Mouse (Mus musculus) splenic B cell, adult 2 months (primary cell): Measurements from ENCODE around the gene Slc36a4.

ENCODE experiments used
- DNase-seq: peaks from one replicate; pipeline ENCODE4 v3.0.0-alpha.2; 2011; ENCODE audit warnings: low read depth, low spot score
- H3K27me3 ChIP-seq: 2 replicates; pipeline ENCODE4 v1.6.1; 2012; ENCODE audit warnings: mild to moderate bottlenecking, low read length, moderate library complexity, mixed read lengths; ENCODE audit not compliant: control insufficient read depth, poor library complexity, insufficient read depth, severe bottlenecking
- H3K36me3 ChIP-seq: 2 replicates; pipeline ENCODE4 v1.6.1; 2012; ENCODE audit warnings: mild to moderate bottlenecking, low read length, moderate library complexity, mixed read lengths; ENCODE audit not compliant: control insufficient read depth, poor library complexity, insufficient read depth, severe bottlenecking

The Slc36a4 gene

GRCm38 (mm10) chr9:15709599-15710381 lies at the start of gene Slc36a4:
Gene Slc36a4 (plus strand): TSS chr9:15709738.
- peak; percentile 52 for DNase-seq
- no peaks in the 10 kb centered on the region for H3K27me3 ChIP-seq
- H3K36me3 ChIP-seq, result no peaks in the 10 kb centered on the region

DNA sequence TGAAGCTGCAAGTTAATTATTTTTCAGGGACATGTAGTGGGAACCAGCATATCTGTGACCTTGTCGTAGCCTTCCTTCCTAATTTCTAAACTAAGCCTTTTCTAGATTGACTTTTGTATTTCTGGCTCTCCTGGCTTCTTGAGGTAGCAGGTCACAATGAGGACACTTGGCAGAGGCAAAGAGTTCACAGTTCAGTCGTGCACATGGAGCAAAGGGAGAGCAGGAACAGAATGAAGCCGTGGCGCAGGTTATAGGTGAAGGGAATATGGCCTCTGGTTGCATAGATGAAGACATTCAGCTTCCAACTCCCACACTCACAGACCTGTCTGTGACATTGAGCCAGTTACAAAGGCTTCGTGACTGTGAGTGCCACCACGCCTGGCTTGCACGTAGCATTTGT lies 44.9 kb upstream of the Slc36a4 start:
- no peak for DNase-seq
- Histone ChIP-seq H3K27me3 (no peaks in the 10 kb centered on the region), H3K36me3 (no peaks in the 10 kb centered on the region)

DNA sequence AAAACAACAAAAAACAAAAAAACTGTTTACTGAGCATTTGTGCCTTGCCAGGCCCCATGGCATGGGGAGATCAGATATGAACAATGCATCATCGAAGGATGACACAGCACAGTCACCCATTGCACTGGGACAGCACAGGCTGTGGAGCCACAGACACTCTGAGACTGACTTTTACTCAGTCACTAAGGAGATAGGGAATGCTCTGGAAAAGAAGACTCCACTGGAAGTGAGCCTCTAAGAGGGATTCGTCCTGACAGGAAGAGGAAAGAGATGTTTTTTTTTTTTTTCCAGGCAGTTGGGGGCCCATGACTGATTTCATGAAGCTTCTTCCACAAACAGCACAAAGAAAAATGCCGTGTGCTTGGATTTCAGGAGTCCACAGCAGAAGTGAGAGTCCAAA lies 40.1 kb upstream of the Slc36a4 start:
- no peak for DNase-seq
- H3K36me3 ChIP-seq, result no peaks in the 10 kb centered on the region

DNA sequence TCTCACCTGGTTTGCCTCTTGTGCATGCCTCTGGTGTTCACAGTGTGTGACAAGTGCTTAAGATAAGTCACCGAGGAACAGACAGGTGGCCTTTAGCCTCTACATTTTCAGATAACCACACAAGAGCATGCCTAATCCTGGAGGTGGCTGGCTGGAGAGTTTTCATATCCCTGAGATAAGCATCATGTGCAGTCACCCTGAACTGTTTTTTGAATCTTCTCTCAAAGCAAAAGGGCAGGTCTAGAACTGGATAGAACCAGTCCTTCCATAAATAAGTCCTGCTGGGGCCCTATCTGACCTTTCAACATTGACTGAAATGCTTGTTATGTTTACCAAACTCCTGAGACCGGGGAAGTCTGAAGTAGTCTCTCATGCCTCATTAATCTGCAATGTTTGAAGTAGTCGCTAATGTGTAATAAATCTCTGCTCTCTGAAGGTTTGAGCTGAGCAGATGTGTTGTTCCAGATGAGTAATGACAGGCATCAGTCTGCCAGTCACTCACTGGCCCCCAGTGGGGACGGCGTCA lies 39.5 kb upstream of the Slc36a4 start:
- DNase-seq, result no peak
- no peaks in the 10 kb centered on the region for H3K27me3 ChIP-seq
- H3K36me3 ChIP-seq, result no peaks in the 10 kb centered on the region

More for the DNA sequence above, 40.1 kb upstream of the Slc36a4 start:
- no peaks in the 10 kb centered on the region for H3K27me3 ChIP-seq

DNA sequence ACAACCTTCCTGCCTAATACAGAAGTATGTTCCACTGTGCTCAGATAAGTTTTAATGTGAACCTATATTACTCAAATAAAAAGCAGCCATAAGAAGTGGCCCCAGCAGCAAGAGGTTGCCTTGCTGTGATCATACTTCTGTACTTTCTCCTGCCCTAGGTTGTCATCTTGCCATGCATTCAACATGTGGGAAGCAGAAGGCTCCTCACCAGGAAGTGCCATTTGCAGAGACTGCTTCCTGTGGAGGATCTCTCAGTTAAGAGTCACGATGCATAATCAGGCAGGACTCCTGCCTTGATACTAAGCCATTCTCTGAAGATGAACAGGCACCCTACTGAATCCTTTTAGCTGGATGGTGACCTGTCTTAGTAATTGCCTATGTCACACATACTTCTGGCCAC lies 37.3 kb upstream of the Slc36a4 start:
- no peak for DNase-seq
- H3K27me3 ChIP-seq, result no peaks in the 10 kb centered on the region
- H3K36me3 ChIP-seq, result no peaks in the 10 kb centered on the region

GRCm38 (mm10) chr9:15681855-15682466 lies 27.6 kb upstream of the Slc36a4 start:
- H3K27me3 ChIP-seq, result no peaks in the 10 kb centered on the region
- peak; percentile 38 for DNase-seq
- no peaks in the 10 kb centered on the region for H3K36me3 ChIP-seq

DNA sequence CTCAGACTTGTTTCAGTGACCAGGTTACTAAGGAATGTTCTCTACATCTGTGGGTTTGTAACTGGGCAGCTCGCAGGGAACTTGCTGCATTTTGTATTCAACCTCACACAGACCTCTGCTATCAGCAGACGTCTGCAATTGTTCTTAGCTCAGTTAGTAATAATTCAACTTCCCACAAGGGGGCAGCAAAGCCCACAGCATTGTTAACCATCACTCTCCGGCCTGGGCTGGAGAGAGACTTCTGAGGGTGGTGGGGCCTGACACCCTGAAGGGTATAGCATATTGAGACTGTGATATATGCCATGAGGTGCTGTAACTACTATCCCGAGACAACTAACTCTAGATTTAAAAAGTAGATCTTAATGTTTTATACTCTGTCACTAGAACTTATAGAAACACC lies 24.3 kb upstream of the Slc36a4 start:
- Histone ChIP-seq H3K27me3 (no peaks in the 10 kb centered on the region), H3K36me3 (no peaks in the 10 kb centered on the region)
- peak; percentile 70 for DNase-seq

GRCm38 (mm10) chr9:15687358-15687757 lies 22.2 kb upstream of the Slc36a4 start:
- no peaks in the 10 kb centered on the region for H3K27me3 ChIP-seq
- DNase-seq, result no peak
- H3K36me3 ChIP-seq, result no peaks in the 10 kb centered on the region

- DNase-seq, result peak; percentile 62
- Histone ChIP-seq H3K36me3 (no peaks in the 10 kb centered on the region), H3K27me3 (no peaks in the 10 kb centered on the region)
These were observed 15.7 kb upstream of the Slc36a4 start for GRCm38 (mm10) chr9:15693847-15694246.

DNA sequence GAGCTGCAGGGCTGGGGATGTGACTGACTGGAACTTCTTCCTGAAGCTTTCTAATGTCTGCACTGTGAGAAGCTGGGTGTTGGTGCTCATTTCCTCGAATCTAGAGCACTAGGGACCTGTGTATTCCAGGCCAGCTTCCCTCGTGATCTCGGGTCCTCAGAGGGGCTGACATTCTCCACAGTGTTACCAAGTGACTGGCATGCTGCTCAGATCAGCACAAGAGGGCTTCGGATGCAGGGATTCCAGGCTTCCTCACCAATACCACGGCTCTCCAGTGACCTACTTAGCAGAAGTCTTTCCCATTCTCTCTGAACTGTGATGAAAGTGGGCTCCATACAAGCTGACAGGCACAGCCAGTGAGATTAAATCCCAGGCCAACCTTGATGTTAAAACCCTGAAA lies 14.5 kb upstream of the Slc36a4 start:
- Histone ChIP-seq H3K27me3 (no peaks in the 10 kb centered on the region), H3K36me3 (no peaks in the 10 kb centered on the region)
- no peak for DNase-seq

GRCm38 (mm10) chr9:15705706-15706105 lies 3.8 kb upstream of the Slc36a4 start:
- no peak for DNase-seq
- no peaks in the 10 kb centered on the region for H3K27me3 ChIP-seq

DNA sequence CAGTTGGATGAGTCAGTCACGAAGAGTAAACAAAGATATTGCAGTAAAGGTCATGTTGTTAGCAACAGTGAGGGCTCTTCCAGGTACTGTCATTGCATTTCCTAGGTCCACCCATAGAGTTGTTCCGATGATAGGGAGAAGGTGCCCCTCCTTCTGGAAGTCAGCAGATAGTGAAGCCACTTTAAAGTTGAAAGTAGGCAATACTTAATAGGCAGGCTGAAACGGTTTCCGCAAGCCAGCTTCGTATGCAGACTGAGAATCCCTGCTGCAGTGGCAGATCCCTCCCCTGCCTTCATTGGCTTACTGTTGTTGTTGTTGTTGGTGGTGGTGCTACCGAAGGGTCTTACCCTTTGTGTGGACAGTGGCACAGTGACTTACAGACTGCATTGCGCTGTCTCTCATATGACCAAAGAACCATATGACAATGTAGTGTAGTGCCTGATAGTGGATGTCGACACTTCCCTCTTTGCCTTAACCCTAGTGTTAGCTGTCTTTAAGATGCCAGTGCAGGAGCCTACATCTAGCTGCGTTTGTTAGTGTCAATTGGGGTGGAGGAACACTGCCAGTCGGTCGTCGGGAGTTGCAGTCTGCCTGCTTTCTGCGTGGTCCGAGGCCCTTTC lies 449 bp upstream of the Slc36a4 start:
- H3K27me3 ChIP-seq, result no peaks in the 10 kb centered on the region
- no peak for DNase-seq

More at GRCm38 (mm10) chr9:15705706-15706105, 3.8 kb upstream of the Slc36a4 start:
- no peaks in the 10 kb centered on the region for H3K36me3 ChIP-seq

GRCm38 (mm10) chr9:15710821-15711565 lies 1.5 kb downstream of the Slc36a4 start:
- DNase-seq, result no peak
- H3K27me3 ChIP-seq, result no peaks in the 10 kb centered on the region
- H3K36me3 ChIP-seq, result no peaks in the 10 kb centered on the region

More for the DNA sequence above, 449 bp upstream of the Slc36a4 start:
- H3K36me3 ChIP-seq, result no peaks in the 10 kb centered on the region

DNA sequence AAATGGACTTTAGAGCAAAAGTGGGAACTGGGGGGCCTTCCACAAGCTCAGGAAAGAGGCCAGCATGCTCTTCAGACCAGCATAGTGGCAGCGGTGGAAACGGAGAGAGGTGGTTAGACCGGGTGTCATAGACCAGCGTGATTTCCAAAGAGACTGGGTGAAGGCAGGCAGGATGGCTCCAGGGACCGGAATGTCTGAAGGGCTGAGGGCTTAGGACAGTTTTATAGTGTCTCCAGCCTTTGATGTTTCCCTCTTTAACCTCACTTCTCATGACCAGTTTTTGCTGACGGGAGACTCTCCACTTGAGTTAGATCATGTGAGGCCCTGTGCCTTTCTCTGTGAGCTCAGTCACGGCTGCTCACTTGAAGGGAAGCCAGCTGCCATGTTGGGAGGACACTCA lies 2.1 kb downstream of the Slc36a4 start:
- Histone ChIP-seq H3K36me3 (no peaks in the 10 kb centered on the region), H3K27me3 (no peaks in the 10 kb centered on the region)
- DNase-seq, result no peak
